Mouse (Mus musculus) embryonic facial prominence, embryonic 13.5 days (tissue): ENCODE measurements around the gene Pcdh15. TPM values are rescaled to one million over a fixed set of nuclear protein-coding genes. Genes with fewer than 3 reads are reported as not detected.

Source experiments
- ATAC-seq: fragments of 200-750 bp; cut with Nextera tagmentation; 2 replicates; pipeline ENCODE4 v1.8.0; 2017; ENCODE audit warnings: low read depth; ENCODE audit not compliant: insufficient number of reproducible peaks, insufficient read depth, low FRiP score, low TSS enrichment
- H3K27ac ChIP-seq: fragments of 300-500 bp; sonication (generic); 2 replicates; pipeline ENCODE4 v1.5.1; 2015; ENCODE audit warnings: moderate library complexity, mild to moderate bottlenecking, inconsistent platforms
- H3K27me3 ChIP-seq: fragments of 300-500 bp; sonication (generic); 2 replicates; pipeline ENCODE4 v1.6.1; 2015; ENCODE audit warnings: mild to moderate bottlenecking, inconsistent platforms
- H3K36me3 ChIP-seq: fragments of 300-500 bp; sonication (generic); 2 replicates; pipeline ENCODE4 v1.6.1; 2015; ENCODE audit warnings: mild to moderate bottlenecking, inconsistent platforms
- H3K4me1 ChIP-seq: fragments of 300-500 bp; sonication (generic); 2 replicates; pipeline ENCODE4 v1.6.1; 2015; ENCODE audit warnings: inconsistent platforms
- H3K4me2 ChIP-seq: fragments of 300-500 bp; sonication (generic); 2 replicates; pipeline ENCODE4 v1.6.1; 2015; ENCODE audit warnings: moderate library complexity, mild to moderate bottlenecking, inconsistent platforms
- H3K4me3 ChIP-seq: fragments of 300-500 bp; sonication (generic); 2 replicates; pipeline ENCODE4 v1.5.1; 2015; ENCODE audit warnings: mild to moderate bottlenecking, inconsistent platforms
- H3K9ac ChIP-seq: fragments of 300-500 bp; sonication (generic); 2 replicates; pipeline ENCODE4 v1.6.1; 2015; ENCODE audit warnings: mild to moderate bottlenecking, inconsistent platforms
- H3K9me3 ChIP-seq: fragments of 300-500 bp; sonication (generic); 2 replicates; pipeline ENCODE4 v1.6.1; 2016; ENCODE audit warnings: inconsistent platforms
- WGBS: fragments of 180-500 bp; shearing (Covaris S2); methylation state at CpG from one replicate; pipeline ENCODE4 v1.1.7; 2015; ENCODE audit warnings: mixed read lengths; 5-methylcytosine and 5-hydroxymethylcytosine counted together
- polyA plus RNA-seq: library from polyadenylated mRNA; unstranded; fragments of >200 nt; fragmentation: Nextera tagmentation; extraction: Ambion mirVana; gene quantifications from 2 replicates; pipeline ENCODE4 v1.2.1, GENCODE M21; 2015

Gene Pcdh15
- polyA plus RNA-seq, 1 experiment from 2014 or later: 6.4 TPM

DNA sequence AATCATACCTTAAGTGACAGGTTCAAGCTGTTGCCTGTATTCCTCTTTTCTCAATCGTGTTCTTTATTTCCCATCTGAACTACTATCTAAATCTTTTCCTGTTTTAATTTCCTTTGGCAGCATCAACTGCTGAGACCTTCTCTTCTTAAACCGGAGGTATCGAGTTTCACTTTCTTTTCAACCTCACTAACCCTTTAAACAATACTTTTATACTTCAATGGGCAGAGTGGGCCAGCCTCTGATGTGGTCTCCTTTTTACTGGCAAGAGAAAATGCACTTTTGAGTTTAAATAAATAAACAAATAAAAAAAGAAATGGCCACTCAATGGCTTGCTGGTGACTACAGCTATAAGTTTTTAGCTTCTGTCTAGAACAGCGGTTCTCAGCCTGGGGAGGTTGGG is 1537.9 kb downstream of the Pcdh15 start:
- Histone ChIP-seq H3K4me3 (no peak overlapping the region), H3K9ac (no peak overlapping the region), H3K36me3 (no peaks in the 10 kb centered on the region), H3K27ac (no peak overlapping the region), H3K27me3 (no peaks in the 10 kb centered on the region), H3K9me3 (no peaks in the 10 kb centered on the region), H3K4me1 (no peaks in the 10 kb centered on the region), H3K4me2 (no peak overlapping the region)
- WGBS: 50% methylated on average over 4 of the region's 4 CpGs
- ATAC-seq: no peak

DNA sequence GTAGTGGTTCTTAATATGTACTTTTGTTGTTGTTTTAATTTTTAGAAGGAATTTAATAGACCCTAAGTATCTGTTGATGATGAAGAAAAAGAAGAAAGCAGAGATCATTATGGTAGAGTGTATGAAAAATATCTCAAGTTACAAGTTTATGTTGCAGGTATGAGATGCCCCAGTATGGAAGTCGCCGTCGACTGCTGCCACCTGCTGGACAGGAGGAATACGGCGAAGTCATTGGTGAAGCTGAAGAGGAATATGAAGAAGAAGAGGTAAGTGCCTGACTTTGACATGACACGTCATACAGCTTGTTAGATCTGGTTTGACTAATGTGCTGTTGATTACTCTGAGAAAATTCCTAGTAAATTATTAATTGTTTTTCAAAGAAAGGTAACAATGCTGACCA is 1543.0 kb downstream of the Pcdh15 start:
- no peaks in the 10 kb centered on the region for H3K9me3 ChIP-seq
- H3K4me2 ChIP-seq: no peak overlapping the region

DNA sequence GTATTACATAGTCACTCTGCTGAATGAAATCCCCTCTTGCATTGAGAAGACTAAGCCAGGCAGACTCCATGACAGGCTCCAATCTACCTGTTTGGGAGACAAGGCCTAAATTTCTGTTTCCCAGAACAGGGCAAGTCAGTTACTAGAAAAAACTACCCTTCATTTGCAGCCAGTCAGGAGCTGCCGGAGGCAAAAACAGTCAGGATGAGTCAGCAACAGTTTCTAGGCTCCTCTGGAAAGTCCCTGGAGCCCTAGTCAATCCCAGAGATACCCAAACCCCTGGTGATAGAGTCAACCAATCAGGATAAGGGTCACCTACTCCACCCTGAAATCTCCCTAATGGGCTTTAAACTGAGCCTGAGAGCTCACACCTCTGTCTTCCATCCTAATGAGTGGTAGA is 1564.0 kb downstream of the Pcdh15 start:
- Histone ChIP-seq H3K4me3 (no peak overlapping the region), H3K4me2 (no peak overlapping the region), H3K27ac (no peak overlapping the region), H3K4me1 (no peaks in the 10 kb centered on the region), H3K9ac (no peak overlapping the region), H3K27me3 (no peaks in the 10 kb centered on the region), H3K9me3 (no peaks in the 10 kb centered on the region), H3K36me3 (no peaks in the 10 kb centered on the region)
- no peak for ATAC-seq
- WGBS: 63% methylated on average over 1 of the region's 1 CpGs

More for the DNA sequence above, 1543.0 kb downstream of the Pcdh15 start:
- no peak for ATAC-seq
- Histone ChIP-seq H3K4me3 (no peak overlapping the region), H3K27ac (no peak overlapping the region), H3K27me3 (no peaks in the 10 kb centered on the region), H3K4me1 (no peaks in the 10 kb centered on the region), H3K36me3 (no peaks in the 10 kb centered on the region), H3K9ac (no peak overlapping the region)
- 57% methylated on average over 6 of the region's 6 CpGs for WGBS

GRCm38 (mm10) chr10:74680016-74680491 is 1580.9 kb downstream of the Pcdh15 start:
- no peaks in the 10 kb centered on the region for H3K36me3 ChIP-seq
- no peak for ATAC-seq
- H3K4me1 ChIP-seq: peaks cover 12% of the 10 kb centered on the region; the same call in 1 of the 2 replicates
- WGBS: 40% methylated on average over 4 of the region's 4 CpGs
- H3K9me3 ChIP-seq: no peaks in the 10 kb centered on the region
- no peak overlapping the region for H3K9ac ChIP-seq
- H3K4me2 ChIP-seq: no peak overlapping the region
- H3K27me3 ChIP-seq: no peaks in the 10 kb centered on the region
- H3K4me3 ChIP-seq: no peak overlapping the region
- H3K27ac ChIP-seq: no peak overlapping the region

GRCm38 (mm10) chr10:74680559-74680958 is 1581.4 kb downstream of the Pcdh15 start:
- Histone ChIP-seq H3K4me2 (peak overlapping the region; percentile 34), H3K27ac (no peak overlapping the region), H3K9me3 (no peaks in the 10 kb centered on the region), H3K36me3 (no peaks in the 10 kb centered on the region), H3K4me3 (no peak overlapping the region), H3K27me3 (no peaks in the 10 kb centered on the region), H3K9ac (no peak overlapping the region), H3K4me1 (peaks cover 12% of the 10 kb centered on the region; the same call in 1 of the 2 replicates)
- ATAC-seq: peak; percentile 75; the same call in 1 of the 2 replicates
- WGBS: 0% methylated on average over 1 of the region's 1 CpGs
